Mouse (Mus musculus) intestine, postnatal 0 days (tissue): ENCODE data around the gene Cds1. TPM values are rescaled to one million over a fixed set of nuclear protein-coding genes. Genes with fewer than 3 reads are reported as not detected.

Experiments
- ATAC-seq: fragments of 200-750 bp; cut with Nextera tagmentation; 2 replicates; pipeline ENCODE4 v1.8.0; 2017; ENCODE audit warnings: mild to moderate bottlenecking, moderate TSS enrichment, moderate library complexity
- H3K27ac ChIP-seq: fragments of 300-500 bp; sonication (generic); 2 replicates; pipeline ENCODE4 v1.5.1; 2014; ENCODE audit warnings: mild to moderate bottlenecking, low read depth, low read length, moderate library complexity
- H3K27me3 ChIP-seq: fragments of 300-500 bp; sonication (generic); replicated peaks from 2 replicates; pipeline ENCODE4 v1.6.1; 2014; ENCODE audit warnings: low read length, mixed read lengths; ENCODE audit not compliant: control insufficient read depth, insufficient read depth
- H3K36me3 ChIP-seq: fragments of 300-500 bp; sonication (generic); 2 replicates; pipeline ENCODE4 v1.6.1; 2014; ENCODE audit warnings: mild to moderate bottlenecking, moderate library complexity; ENCODE audit not compliant: control insufficient read depth, insufficient read depth
- H3K4me1 ChIP-seq: fragments of 300-500 bp; sonication (generic); replicated peaks from 2 replicates; pipeline ENCODE4 v1.6.1; 2014; ENCODE audit warnings: antibody characterized with exemption, low read length, mixed read lengths; ENCODE audit not compliant: control insufficient read depth, insufficient read depth
- H3K4me2 ChIP-seq: fragments of 300-500 bp; sonication (generic); replicated peaks from 2 replicates; pipeline ENCODE4 v1.6.1; 2014; ENCODE audit warnings: low read depth, mild to moderate bottlenecking, moderate library complexity
- H3K4me3 ChIP-seq: fragments of 300-500 bp; sonication (generic); 2 replicates; pipeline ENCODE4 v1.5.1; 2014; ENCODE audit warnings: low read depth, low read length
- H3K9ac ChIP-seq: fragments of 300-500 bp; sonication (generic); 2 replicates; pipeline ENCODE4 v1.6.1; 2014; ENCODE audit warnings: mild to moderate bottlenecking, low read depth, low read length
- H3K9me3 ChIP-seq: fragments of 300-500 bp; sonication (generic); 2 replicates; pipeline ENCODE4 v1.6.1; 2016; ENCODE audit warnings: mixed run types; ENCODE audit not compliant: control insufficient read depth
- CTCF ChIP-seq: sonication (generic); IDR thresholded peaks from 2 replicates; pipeline ENCODE4 v1.5.1; 2016; ENCODE audit warnings: low read depth, mild to moderate bottlenecking, control low read depth, antibody characterized with exemption, moderate library complexity
- WGBS: fragments of 180-500 bp; shearing (Covaris S2); extraction: QIAGEN DNeasy Blood & Tissue Kit; methylation state at CpG from one replicate; pipeline ENCODE4 v1.1.7; 2014; 5-methylcytosine and 5-hydroxymethylcytosine counted together
- polyA plus RNA-seq: library from polyadenylated mRNA; unstranded; fragments of >200 nt; fragmentation: Nextera tagmentation; extraction: Ambion mirVana; gene quantifications from 2 replicates; pipeline ENCODE4 v1.2.1, GENCODE M21; 2015

Gene Cds1
- polyA plus RNA-seq, 1 experiment from 2014 or later, result 32.2 TPM

GRCm38 (mm10) chr5:101821052-101821451, 56.1 kb downstream of the Cds1 start:
- H3K27ac ChIP-seq, result peak overlapping the region; percentile 84
- ATAC-seq, result peak; percentile 69
- H3K27me3 ChIP-seq, result no peaks in the 10 kb centered on the region
- TF ChIP-seq CTCF, result no peak
- peaks cover 10% of the 10 kb centered on the region; the same call in 1 of the 2 replicates for H3K36me3 ChIP-seq
- WGBS, result 44% methylated on average over 8 of the region's 8 CpGs
- H3K4me3 ChIP-seq, result no peak overlapping the region
- H3K4me2 ChIP-seq, result peak overlapping the region; percentile 18; the same call in 1 of the 2 replicates
- 0 out of 2 replicates have a peak, but pooled peaks cover 5% of the 10 kb centered on the region for H3K4me1 ChIP-seq
- H3K9me3 ChIP-seq, result no peaks in the 10 kb centered on the region
- no peak overlapping the region for H3K9ac ChIP-seq

- H3K9ac ChIP-seq, result no peak overlapping the region
- H3K4me3 ChIP-seq, result no peak overlapping the region
- no peak for TF ChIP-seq CTCF
- no peaks in the 10 kb centered on the region for H3K9me3 ChIP-seq
- H3K4me1 ChIP-seq, result 0 out of 2 replicates have a peak, but pooled peaks cover 7% of the 10 kb centered on the region
- 0 out of 2 replicates have a peak, but pooled peaks cover 8% of the 10 kb centered on the region for H3K36me3 ChIP-seq
- WGBS, result 42% methylated on average over 17 of the region's 17 CpGs
- peak overlapping the region; percentile 18; the same call in 1 of the 2 replicates for H3K4me2 ChIP-seq
- ATAC-seq, result peak; percentile 70
- no peaks in the 10 kb centered on the region for H3K27me3 ChIP-seq
- H3K27ac ChIP-seq, result peak overlapping the region; percentile 84
Observed at GRCm38 (mm10) chr5:101821491-101822310, 56.8 kb downstream of the Cds1 start.

- Histone ChIP-seq H3K4me3 (no peak overlapping the region), H3K4me2 (no peak overlapping the region), H3K27ac (peak overlapping the region; percentile 84), H3K4me1 (0 out of 2 replicates have a peak, but pooled peaks cover 12% of the 10 kb centered on the region), H3K9me3 (no peaks in the 10 kb centered on the region), H3K9ac (no peak overlapping the region), H3K36me3 (0 out of 2 replicates have a peak, but pooled peaks cover 6% of the 10 kb centered on the region), H3K27me3 (no peaks in the 10 kb centered on the region)
- WGBS, result 41% methylated on average over 6 of the region's 6 CpGs
- peak; percentile 6; the same call in 1 of the 2 replicates for ATAC-seq
- peak; percentile 33; the same call in 1 of the 2 replicates for TF ChIP-seq CTCF
Observed at GRCm38 (mm10) chr5:101822311-101822670, 57.4 kb downstream of the Cds1 start.

GRCm38 (mm10) chr5:101825111-101825911, 60.4 kb downstream of the Cds1 start:
- no peaks in the 10 kb centered on the region for H3K36me3 ChIP-seq
- TF ChIP-seq CTCF, result no peak
- no peak for ATAC-seq
- no peaks in the 10 kb centered on the region for H3K27me3 ChIP-seq
- no peak overlapping the region for H3K4me3 ChIP-seq
- H3K9me3 ChIP-seq, result no peaks in the 10 kb centered on the region
- no peak overlapping the region for H3K9ac ChIP-seq
- H3K27ac ChIP-seq, result no peak overlapping the region
- H3K4me2 ChIP-seq, result no peak overlapping the region
- H3K4me1 ChIP-seq, result peaks cover 16% of the 10 kb centered on the region; the same call in 1 of the 2 replicates
- 49% methylated on average over 13 of the region's 13 CpGs for WGBS

GRCm38 (mm10) chr5:101826531-101826970, 61.6 kb downstream of the Cds1 start:
- Histone ChIP-seq H3K4me3 (no peak overlapping the region), H3K9me3 (no peaks in the 10 kb centered on the region), H3K4me2 (peak overlapping the region; percentile 54), H3K4me1 (peaks cover 16% of the 10 kb centered on the region; the same call in 1 of the 2 replicates), H3K36me3 (no peaks in the 10 kb centered on the region), H3K27ac (peak overlapping the region; percentile 86), H3K27me3 (no peaks in the 10 kb centered on the region), H3K9ac (no peak overlapping the region)
- WGBS, result 3% methylated on average over 15 of the region's 15 CpGs
- no peak for TF ChIP-seq CTCF
- peak; percentile 39 for ATAC-seq

GRCm38 (mm10) chr5:101827477-101827876, 62.5 kb downstream of the Cds1 start:
- no peaks in the 10 kb centered on the region for H3K9me3 ChIP-seq
- H3K4me2 ChIP-seq, result no peak overlapping the region
- H3K9ac ChIP-seq, result no peak overlapping the region
- peaks cover 12% of the 10 kb centered on the region; the same call in 1 of the 2 replicates for H3K4me1 ChIP-seq
- no peak for ATAC-seq
- H3K36me3 ChIP-seq, result peaks cover 5% of the 10 kb centered on the region; the same call in 1 of the 2 replicates
- no peak for TF ChIP-seq CTCF
- 20% methylated on average over 12 of the region's 12 CpGs for WGBS
- no peaks in the 10 kb centered on the region for H3K27me3 ChIP-seq
- no peak overlapping the region for H3K4me3 ChIP-seq
- peak overlapping the region; percentile 86; the same call in 1 of the 2 replicates for H3K27ac ChIP-seq
